Mouse (Mus musculus): ENCODE results near the gene Limd2. TPM values are rescaled to one million over a fixed set of nuclear protein-coding genes. Genes with fewer than 3 reads are reported as not detected.

Gene Limd2
- total RNA-seq, 2 experiments from 2014 or later = 40.8 to 169 TPM

- no peak for ATAC-seq (replicated peaks; ENCODE audit: poor library complexity)
Observed at GRCm38 (mm10) chr11:106174372-106174771, 13.7 kb upstream of the Limd2 start.

- ATAC-seq (replicated peaks; ENCODE audit: poor library complexity) = 0 out of 2 replicates have a peak, but pooled peaks have one; percentile 28
Observed at GRCm38 (mm10) chr11:106173228-106173627, 12.6 kb upstream of the Limd2 start.

- ATAC-seq (replicated peaks; ENCODE audit: poor library complexity) = peak; percentile 52
Observed at GRCm38 (mm10) chr11:106170807-106171206, 10.1 kb upstream of the Limd2 start.

GRCm38 (mm10) chr11:106167435-106167834 lies 6.8 kb upstream of the Limd2 start:
- peak; percentile 85 for ATAC-seq (replicated peaks; ENCODE audit: poor library complexity)

GRCm38 (mm10) chr11:106164601-106165180 lies 4.0 kb upstream of the Limd2 start:
- no peak for ATAC-seq (replicated peaks; ENCODE audit: poor library complexity)

GRCm38 (mm10) chr11:106163546-106163945 lies 2.9 kb upstream of the Limd2 start:
- no peak for ATAC-seq (replicated peaks; ENCODE audit: poor library complexity)

- no peak for ATAC-seq (replicated peaks; ENCODE audit: poor library complexity)
Observed at GRCm38 (mm10) chr11:106162237-106162636, 1.6 kb upstream of the Limd2 start.

GRCm38 (mm10) chr11:106159921-106160840 lies 479 bp downstream of the Limd2 start:
- ATAC-seq (replicated peaks; ENCODE audit: poor library complexity) = peak; percentile 38

- ATAC-seq (replicated peaks; ENCODE audit: poor library complexity) = peak; percentile 54
Observed at GRCm38 (mm10) chr11:106159216-106159920, 1.3 kb downstream of the Limd2 start.

- ATAC-seq (replicated peaks; ENCODE audit: poor library complexity) = no peak
Observed at GRCm38 (mm10) chr11:106158930-106159215, 1.8 kb downstream of the Limd2 start.

- peak; percentile 45 for ATAC-seq (replicated peaks; ENCODE audit: poor library complexity)
Observed at GRCm38 (mm10) chr11:106158081-106158929, 2.4 kb downstream of the Limd2 start.

GRCm38 (mm10) chr11:106157154-106157553 lies 3.5 kb downstream of the Limd2 start:
- no peak for ATAC-seq (replicated peaks; ENCODE audit: poor library complexity)

GRCm38 (mm10) chr11:106156257-106156656 lies 4.4 kb downstream of the Limd2 start:
- no peak for ATAC-seq (replicated peaks; ENCODE audit: poor library complexity)

- ATAC-seq (replicated peaks; ENCODE audit: poor library complexity) = no peak
Observed at GRCm38 (mm10) chr11:106155761-106156160, 4.9 kb downstream of the Limd2 start.

- no peak for ATAC-seq (replicated peaks; ENCODE audit: poor library complexity)
Observed at GRCm38 (mm10) chr11:106154770-106155169, 5.9 kb downstream of the Limd2 start.

- ATAC-seq (replicated peaks; ENCODE audit: poor library complexity) = no peak
Observed at GRCm38 (mm10) chr11:106154091-106154490, 6.6 kb downstream of the Limd2 start.

- ATAC-seq (replicated peaks; ENCODE audit: poor library complexity) = no peak
Observed at GRCm38 (mm10) chr11:106152132-106152531, 8.5 kb downstream of the Limd2 start.

- ATAC-seq (replicated peaks; ENCODE audit: poor library complexity) = no peak
Observed at GRCm38 (mm10) chr11:106151219-106151618, 9.4 kb downstream of the Limd2 start.

GRCm38 (mm10) chr11:106134580-106135528 lies 25.8 kb downstream of the Limd2 start:
- ATAC-seq (replicated peaks; ENCODE audit: poor library complexity) = peak; percentile 90

- ATAC-seq (replicated peaks; ENCODE audit: poor library complexity) = no peak
Observed at GRCm38 (mm10) chr11:106132516-106132915, 28.1 kb downstream of the Limd2 start.

Measured in megakaryocyte progenitor cell, adult 5-6 weeks (primary cell).